Mouse (Mus musculus) heart, embryonic 15.5 days (tissue): ENCODE measurements around the gene Ctf2. TPM values are rescaled to one million over a fixed set of nuclear protein-coding genes. Genes with fewer than 3 reads are reported as not detected.

Source experiments
- ATAC-seq: fragments of 200-750 bp; cut with Nextera tagmentation; replicated peaks from 2 replicates; pipeline ENCODE4 v1.8.0; 2017; ENCODE audit warnings: low read depth, moderate TSS enrichment; ENCODE audit not compliant: insufficient number of reproducible peaks, insufficient read depth, low FRiP score
- H3K27ac ChIP-seq: fragments of 300-500 bp; sonication (generic); 2 replicates; pipeline ENCODE4 v1.5.1; 2015; ENCODE audit warnings: mild to moderate bottlenecking, inconsistent platforms
- H3K27me3 ChIP-seq: fragments of 300-500 bp; sonication (generic); 2 replicates; pipeline ENCODE4 v1.6.1; 2015; ENCODE audit warnings: inconsistent platforms
- H3K36me3 ChIP-seq: fragments of 300-500 bp; sonication (generic); 2 replicates; pipeline ENCODE4 v1.6.1; 2015; ENCODE audit warnings: mild to moderate bottlenecking, inconsistent platforms
- H3K4me1 ChIP-seq: fragments of 300-500 bp; sonication (generic); replicated peaks from 2 replicates; pipeline ENCODE4 v1.6.1; 2015; ENCODE audit warnings: inconsistent platforms
- H3K4me2 ChIP-seq: fragments of 300-500 bp; sonication (generic); 2 replicates; pipeline ENCODE4 v1.6.1; 2015; ENCODE audit warnings: inconsistent platforms, mild to moderate bottlenecking, moderate library complexity
- H3K4me3 ChIP-seq: fragments of 300-500 bp; sonication (generic); 2 replicates; pipeline ENCODE4 v1.5.1; 2015; ENCODE audit warnings: mild to moderate bottlenecking, inconsistent platforms
- H3K9ac ChIP-seq: fragments of 300-500 bp; sonication (generic); 2 replicates; pipeline ENCODE4 v1.6.1; 2015; ENCODE audit warnings: mild to moderate bottlenecking, inconsistent platforms
- H3K9me3 ChIP-seq: fragments of 300-500 bp; sonication (generic); replicated peaks from 2 replicates; pipeline ENCODE4 v1.6.1; 2016; ENCODE audit warnings: inconsistent platforms
- WGBS: fragments of 180-500 bp; shearing (Covaris S2); methylation state at CpG from one replicate; pipeline ENCODE4 v1.1.7; 2015; ENCODE audit warnings: mixed read lengths; 5-methylcytosine and 5-hydroxymethylcytosine counted together
- polyA plus RNA-seq: library from polyadenylated mRNA; unstranded; fragments of >200 nt; fragmentation: Nextera tagmentation; extraction: Ambion mirVana; gene quantifications from 2 replicates; pipeline ENCODE4 v1.2.1, GENCODE M21; 2015

The Ctf2 gene
- polyA plus RNA-seq, 1 experiment from 2014 or later, result 0.20 TPM

GRCm38 (mm10) chr7:127711456-127711855, 20.5 kb downstream of the Ctf2 start:
- Histone ChIP-seq H3K9me3 (no peaks in the 10 kb centered on the region), H3K36me3 (0 out of 2 replicates have a peak, but pooled peaks cover 1% of the 10 kb centered on the region), H3K4me1 (peaks cover 32% of the 10 kb centered on the region), H3K9ac (no peak overlapping the region), H3K4me3 (no peak overlapping the region), H3K4me2 (no peak overlapping the region), H3K27me3 (no peaks in the 10 kb centered on the region; the same call in 1 of the 2 replicates), H3K27ac (peak overlapping the region; percentile 89; the same call in 1 of the 2 replicates)
- ATAC-seq, result no peak
- 70% methylated on average over 3 of the region's 3 CpGs for WGBS

- no peak for ATAC-seq
- Histone ChIP-seq H3K4me1 (peaks cover 32% of the 10 kb centered on the region), H3K4me3 (no peak overlapping the region), H3K4me2 (no peak overlapping the region), H3K9ac (no peak overlapping the region), H3K9me3 (no peaks in the 10 kb centered on the region), H3K36me3 (0 out of 2 replicates have a peak, but pooled peaks cover 5% of the 10 kb centered on the region), H3K27me3 (no peaks in the 10 kb centered on the region; the same call in 1 of the 2 replicates), H3K27ac (no peak overlapping the region)
- 90% methylated on average over 3 of the region's 3 CpGs for WGBS
These were observed 20.9 kb downstream of the Ctf2 start for GRCm38 (mm10) chr7:127711031-127711430.

- Histone ChIP-seq H3K4me2 (peak overlapping the region; percentile 73), H3K4me3 (peak overlapping the region; percentile 89), H3K27ac (peak overlapping the region; percentile 99), H3K9ac (peak overlapping the region; percentile 90; the same call in 1 of the 2 replicates), H3K9me3 (no peaks in the 10 kb centered on the region), H3K27me3 (no peaks in the 10 kb centered on the region), H3K4me1 (peaks cover 32% of the 10 kb centered on the region), H3K36me3 (peaks cover 18% of the 10 kb centered on the region; the same call in 1 of the 2 replicates)
- 76% methylated on average over 5 of the region's 5 CpGs for WGBS
- no peak for ATAC-seq
These were observed 22.5 kb downstream of the Ctf2 start for GRCm38 (mm10) chr7:127709261-127709979.

- Histone ChIP-seq H3K27me3 (no peaks in the 10 kb centered on the region), H3K9ac (peak within 1 kb of the TSS; percentile 90), H3K36me3 (peaks cover 25% of the 10 kb centered on the region), H3K27ac (peak within 1 kb of the TSS; percentile 99), H3K4me3 (peak within 1 kb of the TSS; percentile 89), H3K9me3 (no peaks in the 10 kb centered on the region), H3K4me2 (peak within 1 kb of the TSS; percentile 73), H3K4me1 (peaks cover 32% of the 10 kb centered on the region)
- peak; percentile 86 for ATAC-seq
- under 1% methylated on average over 76 of the region's 90 CpGs for WGBS
These were observed 23.5 kb downstream of the Ctf2 start, which contains the start of gene Bcl7c for GRCm38 (mm10) chr7:127708207-127709078. TSS of gene Bcl7c (minus strand) at chr7:127708933.

GRCm38 (mm10) chr7:127707957-127708206, 24.1 kb downstream of the Ctf2 start:
- Histone ChIP-seq H3K4me1 (peaks cover 30% of the 10 kb centered on the region), H3K4me3 (peak overlapping the region; percentile 89), H3K9me3 (no peaks in the 10 kb centered on the region), H3K27ac (peak overlapping the region; percentile 99), H3K4me2 (peak overlapping the region; percentile 73), H3K9ac (peak overlapping the region; percentile 90), H3K36me3 (peaks cover 31% of the 10 kb centered on the region), H3K27me3 (no peaks in the 10 kb centered on the region)
- WGBS, result 2% methylated on average over 5 of the region's 5 CpGs
- no peak for ATAC-seq

- Histone ChIP-seq H3K36me3 (peaks cover 35% of the 10 kb centered on the region), H3K4me3 (peak overlapping the region; percentile 89), H3K27me3 (no peaks in the 10 kb centered on the region), H3K4me2 (peak overlapping the region; percentile 73), H3K27ac (peak overlapping the region; percentile 99), H3K4me1 (peaks cover 24% of the 10 kb centered on the region), H3K9ac (peak overlapping the region; percentile 90), H3K9me3 (no peaks in the 10 kb centered on the region)
- 27% methylated on average over 22 of the region's 22 CpGs for WGBS
- ATAC-seq, result no peak
These were observed 24.7 kb downstream of the Ctf2 start for GRCm38 (mm10) chr7:127707045-127707956.

- H3K36me3 ChIP-seq, result peaks cover 35% of the 10 kb centered on the region
- H3K4me3 ChIP-seq, result no peak overlapping the region
- WGBS, result 65% methylated on average over 4 of the region's 4 CpGs
- ATAC-seq, result no peak
- H3K9me3 ChIP-seq, result no peaks in the 10 kb centered on the region
- H3K27ac ChIP-seq, result no peak overlapping the region
- no peak overlapping the region for H3K4me2 ChIP-seq
- no peak overlapping the region for H3K9ac ChIP-seq
- no peaks in the 10 kb centered on the region for H3K27me3 ChIP-seq
- H3K4me1 ChIP-seq, result peaks cover 19% of the 10 kb centered on the region
These were observed 26.3 kb downstream of the Ctf2 start for GRCm38 (mm10) chr7:127705706-127706105.

- Histone ChIP-seq H3K9ac (no peak overlapping the region), H3K27ac (no peak overlapping the region), H3K4me2 (no peak overlapping the region), H3K36me3 (peaks cover 35% of the 10 kb centered on the region), H3K9me3 (no peaks in the 10 kb centered on the region), H3K4me1 (peaks cover 19% of the 10 kb centered on the region), H3K27me3 (no peaks in the 10 kb centered on the region), H3K4me3 (no peak overlapping the region)
- 82% methylated on average over 6 of the region's 6 CpGs for WGBS
- no peak for ATAC-seq
These were observed 27.4 kb downstream of the Ctf2 start for GRCm38 (mm10) chr7:127704598-127704997.

- Histone ChIP-seq H3K9me3 (no peaks in the 10 kb centered on the region), H3K27ac (no peak overlapping the region), H3K36me3 (peaks cover 39% of the 10 kb centered on the region), H3K4me1 (peaks cover 13% of the 10 kb centered on the region), H3K4me3 (no peak overlapping the region), H3K9ac (no peak overlapping the region), H3K27me3 (no peaks in the 10 kb centered on the region), H3K4me2 (no peak overlapping the region)
- 90% methylated on average over 8 of the region's 8 CpGs for WGBS
- ATAC-seq, result no peak
These were observed 28.3 kb downstream of the Ctf2 start for GRCm38 (mm10) chr7:127703561-127704178.

- peaks cover 33% of the 10 kb centered on the region for H3K36me3 ChIP-seq
- no peaks in the 10 kb centered on the region for H3K9me3 ChIP-seq
- no peak for ATAC-seq
- no peak overlapping the region for H3K27ac ChIP-seq
- H3K4me3 ChIP-seq, result no peak overlapping the region
- H3K27me3 ChIP-seq, result no peaks in the 10 kb centered on the region
- no peaks in the 10 kb centered on the region for H3K4me1 ChIP-seq
- no peak overlapping the region for H3K4me2 ChIP-seq
- no peak overlapping the region for H3K9ac ChIP-seq
- 57% methylated on average over 3 of the region's 3 CpGs for WGBS
These were observed 31.1 kb downstream of the Ctf2 start for GRCm38 (mm10) chr7:127700712-127701331.
